ENCODE assay signal across 12 mouse cellular contexts in the genomic region with DNA sequence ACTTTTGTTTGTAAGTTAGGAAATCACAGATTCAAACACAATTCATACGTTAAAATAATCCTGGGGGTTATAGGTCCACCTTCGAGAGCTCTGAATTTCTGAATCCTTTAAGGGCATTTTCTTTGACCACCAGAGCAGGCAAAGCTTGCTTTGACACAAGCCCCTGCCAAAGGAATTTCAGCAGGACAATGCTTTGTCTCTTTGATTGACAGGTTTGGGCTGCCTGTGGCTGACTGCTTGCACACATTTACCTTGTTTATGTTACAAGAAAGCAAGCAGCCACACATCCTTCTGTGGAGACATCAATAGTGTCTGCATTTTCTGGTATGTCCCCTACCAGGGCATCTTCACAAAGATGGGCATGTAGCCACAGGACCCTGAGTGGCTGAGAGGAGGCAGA.
"Had no signal": no experiment of that assay in that cellular context is flagged by ENCODE, and none has a peak within 500 bp of the region (broad histone marks: within the 10 kb centered on the region; RNA-seq: fewer than 3 reads in every experiment).

No protein-coding gene starts in this region.

- H3K27ac ChIP-seq: kidney, postnatal 0 days; liver, embryonic 13.5 days; midbrain, embryonic 13.5 days; neural tube, embryonic 12.5 days; neural tube, embryonic 15.5 days had no signal

- H3K27me3 ChIP-seq: liver, embryonic 13.5 days; midbrain, embryonic 13.5 days; neural tube, embryonic 12.5 days; neural tube, embryonic 15.5 days had no signal

- H3K4me1 ChIP-seq: liver, embryonic 13.5 days; neural tube, embryonic 12.5 days; neural tube, embryonic 15.5 days had no signal

- DNase-seq: kidney, adult 2 months; kidney, postnatal 25 days; liver, embryonic 13.5 days; lung, adult 2 months; lung, postnatal 14 days; lung, postnatal 4 days; thymus, adult 18-20 months; thymus, postnatal 36 days had no signal

- ATAC-seq: midbrain, embryonic 13.5 days had no signal

- H3K36me3 ChIP-seq: liver, embryonic 13.5 days; midbrain, embryonic 13.5 days; neural tube, embryonic 12.5 days; neural tube, embryonic 15.5 days had no signal

- H3K4me3 ChIP-seq: liver, embryonic 13.5 days; midbrain, embryonic 13.5 days; neural tube, embryonic 12.5 days; neural tube, embryonic 15.5 days had no signal

- H3K9ac ChIP-seq: liver, embryonic 13.5 days; midbrain, embryonic 13.5 days; neural tube, embryonic 12.5 days; neural tube, embryonic 15.5 days had no signal

- H3K9me3 ChIP-seq: liver, embryonic 13.5 days; midbrain, embryonic 13.5 days; neural tube, embryonic 12.5 days; neural tube, embryonic 15.5 days had no signal

- H3K4me2 ChIP-seq: liver, embryonic 13.5 days; midbrain, embryonic 13.5 days; neural tube, embryonic 12.5 days; neural tube, embryonic 15.5 days had no signal
